Mouse (Mus musculus) midbrain, embryonic 15.5 days (tissue): ENCODE measurements around the gene Cadps2. TPM values are rescaled to one million over a fixed set of nuclear protein-coding genes. Genes with fewer than 3 reads are reported as not detected.

Experiments
- ATAC-seq: fragments of 200-750 bp; cut with Nextera tagmentation; replicated peaks from 2 replicates; pipeline ENCODE4 v1.8.0; 2017; ENCODE audit warnings: moderate TSS enrichment
- H3K27ac ChIP-seq: fragments of 300-500 bp; sonication (generic); 2 replicates; pipeline ENCODE4 v1.5.1; 2015; ENCODE audit warnings: mild to moderate bottlenecking, inconsistent platforms
- H3K27me3 ChIP-seq: fragments of 300-500 bp; sonication (generic); replicated peaks from 2 replicates; pipeline ENCODE4 v1.6.1; 2015; ENCODE audit warnings: inconsistent platforms
- H3K36me3 ChIP-seq: fragments of 300-500 bp; sonication (generic); replicated peaks from 2 replicates; pipeline ENCODE4 v1.6.1; 2015; ENCODE audit warnings: inconsistent platforms
- H3K4me1 ChIP-seq: fragments of 300-500 bp; sonication (generic); 2 replicates; pipeline ENCODE4 v1.6.1; 2015; ENCODE audit warnings: inconsistent platforms
- H3K4me2 ChIP-seq: fragments of 300-500 bp; sonication (generic); 2 replicates; pipeline ENCODE4 v1.6.1; 2015; ENCODE audit warnings: inconsistent platforms, mild to moderate bottlenecking, moderate library complexity
- H3K4me3 ChIP-seq: fragments of 300-500 bp; sonication (generic); 2 replicates; pipeline ENCODE4 v1.5.1; 2015; ENCODE audit warnings: mild to moderate bottlenecking, inconsistent platforms
- H3K9ac ChIP-seq: fragments of 300-500 bp; sonication (generic); 2 replicates; pipeline ENCODE4 v1.6.1; 2015; ENCODE audit warnings: mild to moderate bottlenecking, inconsistent platforms
- H3K9me3 ChIP-seq: fragments of 300-500 bp; sonication (generic); 2 replicates; pipeline ENCODE4 v1.6.1; 2016; ENCODE audit warnings: inconsistent platforms
- WGBS: fragments of 180-500 bp; shearing (Covaris S2); methylation state at CpG from one replicate; pipeline ENCODE4 v1.1.7; 2015; ENCODE audit warnings: mixed read lengths; 5-methylcytosine and 5-hydroxymethylcytosine counted together
- polyA plus RNA-seq: library from polyadenylated mRNA; unstranded; fragments of >200 nt; fragmentation: Nextera tagmentation; extraction: Ambion mirVana; gene quantifications from 2 replicates; pipeline ENCODE4 v1.2.1, GENCODE M21; 2015

Cadps2 gene
- polyA plus RNA-seq, 1 experiment from 2014 or later: 7.9 TPM

GRCm38 (mm10) chr6:23740010-23740409 lies 99.2 kb downstream of the Cadps2 start:
- no peak for ATAC-seq
- H3K4me1 ChIP-seq: no peaks in the 10 kb centered on the region
- H3K4me2 ChIP-seq: no peak overlapping the region
- WGBS: 78% methylated on average over 5 of the region's 5 CpGs
- H3K27ac ChIP-seq: no peak overlapping the region
- no peaks in the 10 kb centered on the region for H3K36me3 ChIP-seq
- H3K9me3 ChIP-seq: no peaks in the 10 kb centered on the region
- no peaks in the 10 kb centered on the region for H3K27me3 ChIP-seq
- no peak overlapping the region for H3K9ac ChIP-seq
- no peak overlapping the region for H3K4me3 ChIP-seq

GRCm38 (mm10) chr6:23732750-23733149 lies 106.5 kb downstream of the Cadps2 start:
- Histone ChIP-seq H3K4me2 (no peak overlapping the region), H3K27ac (no peak overlapping the region), H3K4me1 (peaks cover 5% of the 10 kb centered on the region; the same call in 1 of the 2 replicates), H3K9ac (no peak overlapping the region), H3K9me3 (no peaks in the 10 kb centered on the region), H3K36me3 (no peaks in the 10 kb centered on the region), H3K4me3 (no peak overlapping the region), H3K27me3 (no peaks in the 10 kb centered on the region)
- WGBS: 5% methylated on average over 3 of the region's 3 CpGs
- ATAC-seq: peak; percentile 66; the same call in 1 of the 2 replicates

GRCm38 (mm10) chr6:23728620-23729019 lies 110.6 kb downstream of the Cadps2 start:
- Histone ChIP-seq H3K4me1 (peaks cover 5% of the 10 kb centered on the region; the same call in 1 of the 2 replicates), H3K36me3 (no peaks in the 10 kb centered on the region), H3K4me3 (no peak overlapping the region), H3K4me2 (no peak overlapping the region), H3K27me3 (no peaks in the 10 kb centered on the region), H3K27ac (no peak overlapping the region), H3K9ac (no peak overlapping the region), H3K9me3 (no peaks in the 10 kb centered on the region)
- ATAC-seq: no peak
- WGBS: 86% methylated on average over 3 of the region's 3 CpGs

- H3K36me3 ChIP-seq: no peaks in the 10 kb centered on the region
- no peak overlapping the region for H3K4me3 ChIP-seq
- no peaks in the 10 kb centered on the region for H3K27me3 ChIP-seq
- no peak overlapping the region for H3K9ac ChIP-seq
- WGBS: 91% methylated on average over 4 of the region's 4 CpGs
- no peaks in the 10 kb centered on the region for H3K9me3 ChIP-seq
- no peak for ATAC-seq
- H3K4me2 ChIP-seq: no peak overlapping the region
- no peak overlapping the region for H3K27ac ChIP-seq
- no peaks in the 10 kb centered on the region for H3K4me1 ChIP-seq
Observed at GRCm38 (mm10) chr6:23723697-23724096, 115.5 kb downstream of the Cadps2 start.

- Histone ChIP-seq H3K27me3 (no peaks in the 10 kb centered on the region), H3K4me1 (no peaks in the 10 kb centered on the region), H3K27ac (no peak overlapping the region), H3K4me2 (no peak overlapping the region), H3K9me3 (no peaks in the 10 kb centered on the region), H3K9ac (no peak overlapping the region), H3K36me3 (no peaks in the 10 kb centered on the region), H3K4me3 (no peak overlapping the region)
- no peak for ATAC-seq
- 96% methylated on average over 2 of the region's 2 CpGs for WGBS
Observed at GRCm38 (mm10) chr6:23720401-23720800, 118.8 kb downstream of the Cadps2 start.

GRCm38 (mm10) chr6:23707506-23707905 lies 131.7 kb downstream of the Cadps2 start:
- Histone ChIP-seq H3K36me3 (no peaks in the 10 kb centered on the region), H3K27ac (no peak overlapping the region), H3K4me1 (no peaks in the 10 kb centered on the region), H3K4me3 (no peak overlapping the region), H3K9me3 (no peaks in the 10 kb centered on the region), H3K27me3 (no peaks in the 10 kb centered on the region), H3K4me2 (no peak overlapping the region), H3K9ac (no peak overlapping the region)
- ATAC-seq: no peak
- 86% methylated on average over 3 of the region's 3 CpGs for WGBS

- Histone ChIP-seq H3K4me3 (no peak overlapping the region), H3K9ac (no peak overlapping the region), H3K9me3 (no peaks in the 10 kb centered on the region), H3K4me2 (no peak overlapping the region), H3K27ac (no peak overlapping the region), H3K27me3 (no peaks in the 10 kb centered on the region), H3K4me1 (no peaks in the 10 kb centered on the region), H3K36me3 (no peaks in the 10 kb centered on the region)
- ATAC-seq: no peak
- 72% methylated on average over 3 of the region's 3 CpGs for WGBS
Observed at GRCm38 (mm10) chr6:23700879-23701278, 138.3 kb downstream of the Cadps2 start.

GRCm38 (mm10) chr6:23678172-23678571 lies 161.0 kb downstream of the Cadps2 start:
- Histone ChIP-seq H3K4me2 (no peak overlapping the region), H3K27ac (no peak overlapping the region), H3K4me1 (no peaks in the 10 kb centered on the region), H3K9ac (no peak overlapping the region), H3K36me3 (no peaks in the 10 kb centered on the region), H3K4me3 (no peak overlapping the region), H3K27me3 (no peaks in the 10 kb centered on the region), H3K9me3 (no peaks in the 10 kb centered on the region)
- WGBS: 82% methylated on average over 1 of the region's 1 CpGs
- no peak for ATAC-seq

- Histone ChIP-seq H3K27me3 (no peaks in the 10 kb centered on the region), H3K27ac (no peak within 1 kb of the TSS), H3K9me3 (no peaks in the 10 kb centered on the region), H3K9ac (no peak within 1 kb of the TSS), H3K36me3 (no peaks in the 10 kb centered on the region), H3K4me2 (no peak within 1 kb of the TSS), H3K4me1 (no peaks in the 10 kb centered on the region), H3K4me3 (no peak within 1 kb of the TSS)
- 82% methylated on average over 2 of the region's 2 CpGs for WGBS
- ATAC-seq: no peak
Observed at GRCm38 (mm10) chr6:23655036-23655435, 184.2 kb downstream of the Cadps2 start, which contains the start of gene Rnf148. Gene Rnf148, minus strand, starts transcription at chr6:23655136.

- Histone ChIP-seq H3K9me3 (no peaks in the 10 kb centered on the region), H3K4me1 (no peaks in the 10 kb centered on the region), H3K27me3 (no peaks in the 10 kb centered on the region), H3K4me3 (no peak within 1 kb of the TSS), H3K27ac (no peak within 1 kb of the TSS), H3K4me2 (no peak within 1 kb of the TSS), H3K36me3 (no peaks in the 10 kb centered on the region), H3K9ac (no peak within 1 kb of the TSS)
- 90% methylated on average over 2 of the region's 2 CpGs for WGBS
- no peak for ATAC-seq
Observed at GRCm38 (mm10) chr6:23650205-23650604, 189.0 kb downstream of the Cadps2 start, which contains the start of gene Rnf133. Gene Rnf133, minus strand, starts transcription at chr6:23650305.

- H3K27ac ChIP-seq: no peak overlapping the region
- WGBS: 80% methylated on average over 8 of the region's 8 CpGs
- H3K4me2 ChIP-seq: no peak overlapping the region
- H3K9me3 ChIP-seq: no peaks in the 10 kb centered on the region
- H3K9ac ChIP-seq: no peak overlapping the region
- H3K4me1 ChIP-seq: no peaks in the 10 kb centered on the region
- no peaks in the 10 kb centered on the region for H3K27me3 ChIP-seq
- no peak overlapping the region for H3K4me3 ChIP-seq
- H3K36me3 ChIP-seq: no peaks in the 10 kb centered on the region
- no peak for ATAC-seq
Observed at GRCm38 (mm10) chr6:23648732-23649131, 190.5 kb downstream of the Cadps2 start.

- Histone ChIP-seq H3K4me1 (no peaks in the 10 kb centered on the region), H3K9ac (no peak overlapping the region), H3K27me3 (no peaks in the 10 kb centered on the region), H3K4me2 (no peak overlapping the region), H3K27ac (no peak overlapping the region), H3K36me3 (no peaks in the 10 kb centered on the region), H3K4me3 (no peak overlapping the region), H3K9me3 (no peaks in the 10 kb centered on the region)
- WGBS: 76% methylated on average over 7 of the region's 7 CpGs
- no peak for ATAC-seq
Observed at GRCm38 (mm10) chr6:23647627-23648247, 191.5 kb downstream of the Cadps2 start.

- 71% methylated on average over 3 of the region's 3 CpGs for WGBS
- no peak for ATAC-seq
- H3K9ac ChIP-seq: no peak overlapping the region
Observed at GRCm38 (mm10) chr6:23637081-23637480, 202.1 kb downstream of the Cadps2 start.

More at GRCm38 (mm10) chr6:23637081-23637480, 202.1 kb downstream of the Cadps2 start:
- H3K4me3 ChIP-seq: no peak overlapping the region
- H3K36me3 ChIP-seq: no peaks in the 10 kb centered on the region
- H3K9me3 ChIP-seq: no peaks in the 10 kb centered on the region
- no peak overlapping the region for H3K4me2 ChIP-seq
- no peaks in the 10 kb centered on the region for H3K27me3 ChIP-seq
- no peak overlapping the region for H3K27ac ChIP-seq
- H3K4me1 ChIP-seq: no peaks in the 10 kb centered on the region
